Mouse (Mus musculus): Measurements from ENCODE around the gene Avp.
A peak's percentile ranks its signal among the peaks of the same experiment; 100 is the strongest.

The Avp gene

GRCm38 (mm10) chr2:130582552-130582951 is at the start of gene Avp:
TSS of gene Avp (minus strand) at chr2:130582554.
- no peak for DNase-seq

GRCm38 (mm10) chr2:130629839-130630203 is 47.5 kb upstream of the Avp start, which contains the start of the genes Fastkd5 and Ubox5:
TSS of gene Fastkd5 (minus strand) at chr2:130630027.
TSS of gene Ubox5 (minus strand) at chr2:130630038.
- peak; percentile 92 to 96 for DNase-seq

- no peak for DNase-seq
These were observed 46.9 kb upstream of the Avp start for GRCm38 (mm10) chr2:130629080-130629838.

DNA sequence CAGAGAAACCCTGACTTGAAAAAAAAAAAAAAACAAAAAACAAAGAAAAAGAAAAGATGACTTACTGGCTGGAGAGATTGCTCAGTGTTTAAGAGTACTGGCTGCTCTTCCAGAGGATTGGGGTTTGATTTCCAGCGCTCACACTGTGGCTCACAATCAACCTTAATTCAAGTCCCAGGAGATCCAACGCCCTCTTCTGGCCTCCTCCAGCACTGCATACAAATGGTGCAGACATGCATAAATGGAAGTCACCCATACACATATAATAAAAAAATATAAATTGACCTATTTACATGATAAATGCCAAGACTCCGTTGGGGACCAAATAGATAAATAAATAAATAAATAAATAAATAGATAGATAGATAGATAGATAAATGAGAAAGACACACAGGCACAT is 46.1 kb upstream of the Avp start:
- peak; percentile 14 to 21 for DNase-seq

GRCm38 (mm10) chr2:130618972-130619371 is 36.6 kb upstream of the Avp start:
- no peak for DNase-seq

DNA sequence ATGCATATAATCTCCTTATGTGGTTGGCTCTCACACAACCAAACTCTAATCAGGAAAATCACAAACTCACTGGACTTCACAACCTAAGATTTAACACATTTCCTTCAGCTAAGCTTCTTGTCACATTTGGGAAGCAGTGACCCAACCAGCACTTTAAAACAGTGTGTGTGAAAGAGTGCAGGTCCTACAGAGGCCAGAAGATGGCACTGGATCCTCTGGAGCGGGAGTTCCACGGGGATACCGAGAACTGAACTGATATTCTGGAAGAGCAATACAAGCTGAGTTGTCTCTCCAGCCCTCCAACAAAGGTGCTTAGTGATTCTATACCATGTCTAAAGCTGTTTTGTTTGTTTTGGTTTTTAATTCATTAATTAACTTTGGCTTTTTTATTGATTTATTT is 30.7 kb upstream of the Avp start:
- peak; percentile 45 to 46 for DNase-seq

DNA sequence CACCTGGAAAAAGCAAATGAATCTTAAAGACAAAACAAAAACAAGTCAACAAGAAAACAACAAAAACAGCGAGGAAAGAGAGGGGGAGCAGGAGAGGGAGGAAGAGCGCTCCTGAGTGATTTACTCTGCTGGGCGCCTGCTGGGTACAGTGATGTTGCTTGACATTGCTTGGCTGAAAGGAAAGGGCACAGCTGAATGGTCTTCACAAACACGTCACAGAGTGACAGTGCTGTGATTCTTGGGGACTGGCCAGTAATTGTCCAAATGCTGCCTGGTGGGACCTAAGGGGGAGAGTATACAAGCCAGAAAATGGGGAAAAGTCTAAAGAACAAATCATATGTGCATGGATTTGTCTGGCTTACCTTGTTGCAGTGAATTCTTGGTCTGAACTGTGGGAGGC is 19.8 kb upstream of the Avp start:
- no peak for DNase-seq

GRCm38 (mm10) chr2:130598399-130598798 is 16.0 kb upstream of the Avp start:
- no peak for DNase-seq

DNA sequence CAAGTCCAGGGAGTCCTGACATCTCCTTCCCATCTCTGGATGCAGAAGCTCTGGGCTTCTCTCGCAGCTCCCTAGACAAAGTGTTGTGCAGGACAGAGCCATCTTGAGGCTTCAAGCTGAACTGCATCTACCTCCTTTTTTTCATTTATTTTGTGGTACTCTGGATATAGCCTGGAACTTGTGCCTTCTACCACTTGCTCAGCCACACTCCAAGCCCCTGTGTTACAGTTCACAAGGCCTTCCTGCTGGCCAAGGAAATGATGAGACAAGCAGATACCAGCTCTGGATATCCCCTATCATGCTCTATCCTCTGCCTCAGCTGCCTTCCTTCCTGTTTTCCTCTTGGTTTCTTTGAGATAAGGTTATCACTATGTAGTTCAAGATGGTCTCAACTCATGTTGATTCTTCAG is 15.3 kb upstream of the Avp start:
- peak in 1 of 2 experiments; percentile 40 for DNase-seq

- no peak for DNase-seq
These were observed 13.2 kb upstream of the Avp start for GRCm38 (mm10) chr2:130595596-130595995.

- DNase-seq = no peak
These were observed 8.7 kb upstream of the Avp start for GRCm38 (mm10) chr2:130591016-130591415.

GRCm38 (mm10) chr2:130589761-130590160 is 7.4 kb upstream of the Avp start:
- DNase-seq = no peak

DNA sequence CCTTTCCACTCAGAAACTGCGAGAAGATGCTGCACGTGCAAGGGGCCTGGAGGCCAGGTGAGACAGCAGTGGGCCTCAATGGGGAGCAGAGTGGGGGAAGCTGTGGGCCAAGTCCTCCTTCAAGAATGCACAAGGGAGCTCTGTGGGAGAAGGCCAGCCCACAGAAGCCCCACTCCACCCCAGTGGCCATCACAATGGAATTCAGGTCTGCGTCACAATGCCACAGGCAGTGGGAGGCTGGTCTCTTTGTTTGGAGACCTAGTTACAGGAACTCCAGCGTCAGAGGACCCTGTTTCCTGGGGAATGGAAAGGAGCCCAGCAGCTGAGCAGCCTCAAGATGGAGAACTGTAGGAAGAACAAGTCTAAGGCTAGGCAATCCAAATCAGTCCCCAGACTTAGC is 6.8 kb upstream of the Avp start:
- no peak for DNase-seq

DNA sequence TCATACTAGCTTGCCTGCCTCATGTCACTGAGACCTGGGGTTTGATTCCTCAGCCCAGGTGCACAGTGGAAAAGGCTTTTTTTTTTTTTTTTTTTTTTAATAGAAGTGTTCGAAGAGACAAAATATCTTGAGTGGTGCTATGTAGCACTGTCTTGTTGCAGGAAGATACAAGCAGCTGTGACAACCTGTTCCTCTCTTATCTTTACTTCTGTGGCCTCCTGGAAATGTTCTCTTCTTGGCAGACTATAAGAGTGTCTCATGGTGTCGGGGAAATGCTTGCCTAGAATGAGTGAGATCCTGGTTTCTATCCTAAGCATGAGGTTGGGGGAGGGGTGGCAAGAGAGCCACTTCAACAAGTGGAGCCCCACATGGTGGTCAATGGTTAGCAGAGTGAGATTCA is 6.0 kb upstream of the Avp start:
- DNase-seq = no peak

- DNase-seq = no peak
These were observed 3.7 kb upstream of the Avp start for GRCm38 (mm10) chr2:130586016-130586415.

GRCm38 (mm10) chr2:130583902-130584560 is 1.7 kb upstream of the Avp start:
- DNase-seq = no peak

- DNase-seq = no peak
These were observed 1.2 kb downstream of the Avp start for GRCm38 (mm10) chr2:130581201-130581600.

DNA sequence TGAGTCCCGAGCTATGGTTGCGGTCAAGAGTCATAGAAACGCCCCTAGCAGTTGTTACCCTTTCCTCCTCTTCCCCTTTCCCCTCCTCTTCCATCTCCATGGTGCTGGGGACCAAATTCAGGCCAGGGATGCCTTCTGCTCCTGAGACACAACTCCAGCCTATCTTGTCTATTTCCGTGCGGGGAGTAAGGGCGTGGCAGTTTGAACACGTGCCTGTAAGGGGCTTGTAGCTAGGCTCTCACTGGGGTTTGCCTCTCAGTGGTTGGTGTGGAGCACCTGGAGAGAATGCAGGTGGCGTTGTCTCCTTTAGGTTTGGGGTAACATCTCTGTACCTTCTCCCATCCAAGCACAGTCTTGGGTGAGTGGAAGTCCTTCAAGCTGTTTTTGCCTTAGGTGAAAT is 2.6 kb downstream of the Avp start:
- DNase-seq = no peak

DNA sequence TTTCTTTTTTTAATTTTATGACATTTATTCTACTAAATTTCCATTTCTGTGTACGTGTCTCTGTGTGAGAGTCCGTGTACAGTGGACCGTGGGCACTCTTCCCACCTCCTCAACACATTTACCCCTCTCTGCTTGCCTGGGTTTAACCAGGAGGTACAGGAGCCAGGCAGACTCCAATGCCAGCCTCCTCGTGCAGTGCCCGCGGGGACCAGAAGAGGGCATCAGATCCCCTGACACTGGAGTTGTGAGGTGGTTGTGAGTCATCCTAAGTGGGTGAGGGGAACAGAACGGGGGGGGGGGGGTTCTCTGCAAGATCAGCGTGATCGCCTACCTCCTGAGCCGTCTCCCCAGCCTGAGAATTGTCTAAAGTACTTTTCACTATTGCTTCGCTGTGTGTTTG is 4.2 kb downstream of the Avp start:
- DNase-seq = peak; percentile 75 to 76

DNA sequence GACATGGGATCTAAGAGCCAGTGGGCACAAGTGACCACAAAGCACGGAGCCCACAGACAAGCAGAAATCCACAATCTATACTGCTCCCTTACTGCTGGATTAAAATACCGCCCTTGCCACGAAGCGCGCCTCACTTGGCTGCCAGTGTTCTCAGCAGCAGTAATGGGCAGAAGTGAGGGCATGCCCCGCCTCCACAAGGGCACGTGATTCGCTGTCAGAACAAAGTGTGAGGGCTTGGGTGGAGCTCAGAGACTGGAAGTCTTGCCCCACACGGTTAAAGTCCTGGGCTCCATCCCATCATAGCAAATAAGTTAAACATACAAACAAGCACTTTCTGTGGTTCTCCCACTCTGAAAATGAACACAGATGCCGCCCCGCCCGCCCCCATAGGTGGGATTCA is 4.7 kb downstream of the Avp start:
- DNase-seq = no peak

DNA sequence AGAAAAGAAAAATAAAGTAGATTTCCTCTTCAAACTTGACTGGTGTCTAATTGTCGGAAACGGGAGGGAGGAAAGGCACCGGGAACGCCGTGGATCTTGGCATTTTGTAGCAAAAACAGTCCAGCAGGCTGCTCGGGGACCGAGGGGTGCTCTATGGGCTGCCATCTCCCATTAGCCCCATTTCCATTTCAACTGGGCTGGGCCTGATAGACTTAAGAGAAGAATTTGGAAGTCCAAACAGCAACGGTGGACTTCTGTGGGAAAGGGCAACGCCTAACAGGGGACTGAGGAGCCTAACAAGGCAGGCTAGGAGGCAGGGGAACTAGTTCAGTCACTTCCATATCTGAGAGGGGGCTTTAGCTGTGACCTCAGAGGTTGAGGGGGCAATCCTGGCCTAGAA is 5.3 kb downstream of the Avp start:
- no peak for DNase-seq

DNA sequence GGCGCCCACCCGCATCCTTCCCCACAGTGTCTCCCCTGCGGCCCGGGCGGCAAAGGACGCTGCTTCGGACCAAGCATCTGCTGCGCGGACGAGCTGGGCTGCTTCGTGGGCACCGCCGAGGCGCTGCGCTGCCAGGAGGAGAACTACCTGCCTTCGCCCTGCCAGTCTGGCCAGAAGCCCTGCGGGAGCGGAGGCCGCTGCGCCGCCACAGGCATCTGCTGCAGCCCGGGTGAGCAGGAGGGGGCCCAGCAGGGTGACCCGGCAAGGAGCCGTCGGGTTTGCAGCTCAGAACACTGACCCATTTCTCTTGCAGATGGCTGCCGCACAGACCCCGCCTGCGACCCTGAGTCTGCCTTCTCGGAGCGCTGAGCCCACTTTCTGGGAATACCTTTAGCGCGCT is 5.8 kb downstream of the Avp start:
- DNase-seq = peak; percentile 40 to 47

- no peak for DNase-seq
These were observed 6.5 kb downstream of the Avp start, which contains the start of gene Oxt for GRCm38 (mm10) chr2:130575873-130576272. TSS of gene Oxt (plus strand) at chr2:130576173.

DNA sequence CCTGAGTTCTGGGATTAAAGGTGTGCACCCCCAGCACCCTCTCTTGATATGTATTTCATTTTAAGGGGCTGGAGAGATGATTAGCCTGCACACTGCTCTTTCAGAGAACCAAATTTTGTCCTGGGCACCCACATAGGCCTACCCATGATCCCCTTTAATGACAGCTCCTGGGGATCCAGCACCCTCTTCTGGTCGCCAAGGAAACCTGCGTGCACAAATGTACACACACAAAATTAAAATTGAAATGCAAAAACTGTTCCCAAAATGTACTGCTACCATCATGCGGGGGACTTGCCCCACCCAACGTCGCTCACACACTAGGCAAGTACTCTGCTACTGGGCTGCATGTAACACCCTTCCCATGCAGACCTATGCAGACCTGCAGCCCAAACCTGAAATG is 7.4 kb downstream of the Avp start:
- DNase-seq = no peak

Measured in cerebellum, postnatal 36 days (tissue).